Mouse (Mus musculus) embryonic facial prominence, embryonic 13.5 days (tissue): ENCODE data around the gene D630023F18Rik. TPM values are rescaled to one million over a fixed set of nuclear protein-coding genes. Genes with fewer than 3 reads are reported as not detected.

Source experiments
- ATAC-seq: fragments of 200-750 bp; cut with Nextera tagmentation; 2 replicates; pipeline ENCODE4 v1.8.0; 2017; ENCODE audit warnings: low read depth; ENCODE audit not compliant: insufficient number of reproducible peaks, insufficient read depth, low FRiP score, low TSS enrichment
- H3K27ac ChIP-seq: fragments of 300-500 bp; sonication (generic); 2 replicates; pipeline ENCODE4 v1.5.1; 2015; ENCODE audit warnings: moderate library complexity, mild to moderate bottlenecking, inconsistent platforms
- H3K27me3 ChIP-seq: fragments of 300-500 bp; sonication (generic); 2 replicates; pipeline ENCODE4 v1.6.1; 2015; ENCODE audit warnings: mild to moderate bottlenecking, inconsistent platforms
- H3K36me3 ChIP-seq: fragments of 300-500 bp; sonication (generic); 2 replicates; pipeline ENCODE4 v1.6.1; 2015; ENCODE audit warnings: mild to moderate bottlenecking, inconsistent platforms
- H3K4me1 ChIP-seq: fragments of 300-500 bp; sonication (generic); 2 replicates; pipeline ENCODE4 v1.6.1; 2015; ENCODE audit warnings: inconsistent platforms
- H3K4me2 ChIP-seq: fragments of 300-500 bp; sonication (generic); 2 replicates; pipeline ENCODE4 v1.6.1; 2015; ENCODE audit warnings: moderate library complexity, mild to moderate bottlenecking, inconsistent platforms
- H3K4me3 ChIP-seq: fragments of 300-500 bp; sonication (generic); 2 replicates; pipeline ENCODE4 v1.5.1; 2015; ENCODE audit warnings: mild to moderate bottlenecking, inconsistent platforms
- H3K9ac ChIP-seq: fragments of 300-500 bp; sonication (generic); 2 replicates; pipeline ENCODE4 v1.6.1; 2015; ENCODE audit warnings: mild to moderate bottlenecking, inconsistent platforms
- H3K9me3 ChIP-seq: fragments of 300-500 bp; sonication (generic); 2 replicates; pipeline ENCODE4 v1.6.1; 2016; ENCODE audit warnings: inconsistent platforms
- WGBS: fragments of 180-500 bp; shearing (Covaris S2); methylation state at CpG from one replicate; pipeline ENCODE4 v1.1.7; 2015; ENCODE audit warnings: mixed read lengths; 5-methylcytosine and 5-hydroxymethylcytosine counted together
- polyA plus RNA-seq: library from polyadenylated mRNA; unstranded; fragments of >200 nt; fragmentation: Nextera tagmentation; extraction: Ambion mirVana; gene quantifications from 2 replicates; pipeline ENCODE4 v1.2.1, GENCODE M21; 2015

Gene D630023F18Rik
- polyA plus RNA-seq, 1 experiment from 2014 or later: 0.15 TPM

DNA sequence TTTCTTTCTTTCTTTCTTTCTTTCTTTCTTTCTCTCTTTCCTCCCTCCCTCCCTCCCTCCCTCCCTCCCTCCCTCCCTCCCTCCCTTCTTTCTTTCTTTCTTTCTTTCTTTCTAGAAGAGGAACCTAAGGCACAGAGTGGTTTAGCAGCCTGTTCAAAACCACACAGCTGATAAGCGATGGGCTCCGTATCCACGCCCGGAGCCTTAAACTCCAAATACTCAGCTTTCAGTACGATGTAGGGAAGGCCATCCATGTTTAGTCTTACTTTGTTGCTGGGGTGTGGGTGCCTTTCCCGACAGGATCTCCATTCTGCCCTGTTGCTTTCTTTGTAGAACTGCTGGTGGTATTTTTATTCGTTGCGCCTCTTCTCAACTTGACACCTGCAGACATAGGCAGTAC lies 13.8 kb downstream of the D630023F18Rik start:
- Histone ChIP-seq H3K9ac (no peak overlapping the region), H3K4me3 (no peak overlapping the region), H3K4me1 (no peaks in the 10 kb centered on the region), H3K27me3 (no peaks in the 10 kb centered on the region), H3K27ac (no peak overlapping the region), H3K9me3 (no peaks in the 10 kb centered on the region), H3K4me2 (no peak overlapping the region), H3K36me3 (no peaks in the 10 kb centered on the region)
- WGBS: 92% methylated on average over 8 of the region's 8 CpGs
- no peak for ATAC-seq

- no peaks in the 10 kb centered on the region for H3K36me3 ChIP-seq
- no peak for ATAC-seq
- H3K27ac ChIP-seq: no peak overlapping the region
- 91% methylated on average over 10 of the region's 10 CpGs for WGBS
- H3K9me3 ChIP-seq: no peaks in the 10 kb centered on the region
- no peak overlapping the region for H3K4me2 ChIP-seq
- no peaks in the 10 kb centered on the region for H3K4me1 ChIP-seq
- H3K4me3 ChIP-seq: no peak overlapping the region
- H3K9ac ChIP-seq: no peak overlapping the region
- H3K27me3 ChIP-seq: no peaks in the 10 kb centered on the region
Measured at GRCm38 (mm10) chr1:65107654-65108279, 15.2 kb downstream of the D630023F18Rik start.

GRCm38 (mm10) chr1:65103273-65103672 lies 19.7 kb downstream of the D630023F18Rik start, which contains the start of gene Cryga:
Gene Cryga, minus strand, starts transcription at chr1:65103373.
- WGBS: 90% methylated on average over 11 of the region's 11 CpGs
- Histone ChIP-seq H3K4me1 (no peaks in the 10 kb centered on the region), H3K27ac (no peak within 1 kb of the TSS), H3K9ac (no peak within 1 kb of the TSS), H3K9me3 (no peaks in the 10 kb centered on the region), H3K4me3 (no peak within 1 kb of the TSS), H3K4me2 (no peak within 1 kb of the TSS), H3K36me3 (no peaks in the 10 kb centered on the region), H3K27me3 (no peaks in the 10 kb centered on the region)
- no peak for ATAC-seq

DNA sequence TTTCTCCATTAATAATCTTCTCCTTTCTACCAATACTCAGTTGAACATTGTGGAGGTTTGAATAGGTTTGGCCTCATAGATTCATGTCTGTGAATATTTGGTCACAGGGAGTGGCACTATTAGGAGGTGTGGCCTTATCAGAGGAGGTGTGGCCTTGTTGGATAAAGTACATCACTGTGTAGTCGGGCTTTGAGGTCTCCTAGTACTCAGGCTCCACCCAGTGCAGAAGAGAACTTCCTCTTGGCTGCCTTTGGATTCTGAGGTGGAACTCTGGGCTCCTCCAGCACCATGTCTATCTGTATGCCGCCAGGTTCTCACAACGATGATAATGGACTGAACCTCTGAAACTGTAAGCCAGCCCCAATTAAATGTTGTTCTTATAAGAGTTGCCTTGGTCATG lies 26.1 kb downstream of the D630023F18Rik start:
- Histone ChIP-seq H3K36me3 (no peaks in the 10 kb centered on the region), H3K9me3 (no peaks in the 10 kb centered on the region), H3K4me3 (no peak overlapping the region), H3K27ac (no peak overlapping the region), H3K4me2 (no peak overlapping the region), H3K4me1 (no peaks in the 10 kb centered on the region), H3K27me3 (no peaks in the 10 kb centered on the region), H3K9ac (no peak overlapping the region)
- 83% methylated on average over 3 of the region's 3 CpGs for WGBS
- ATAC-seq: no peak; the same call in 1 of the 2 replicates

GRCm38 (mm10) chr1:65091566-65091965 lies 31.4 kb downstream of the D630023F18Rik start:
- Histone ChIP-seq H3K4me2 (no peak overlapping the region), H3K9me3 (no peaks in the 10 kb centered on the region), H3K36me3 (no peaks in the 10 kb centered on the region), H3K4me3 (no peak overlapping the region), H3K27ac (no peak overlapping the region), H3K9ac (no peak overlapping the region), H3K4me1 (no peaks in the 10 kb centered on the region), H3K27me3 (no peaks in the 10 kb centered on the region)
- 78% methylated on average over 3 of the region's 3 CpGs for WGBS
- no peak for ATAC-seq

GRCm38 (mm10) chr1:65090370-65090769 lies 32.6 kb downstream of the D630023F18Rik start:
- Histone ChIP-seq H3K4me1 (no peaks in the 10 kb centered on the region), H3K9me3 (no peaks in the 10 kb centered on the region), H3K9ac (no peak overlapping the region), H3K4me3 (no peak overlapping the region), H3K27ac (no peak overlapping the region), H3K27me3 (no peaks in the 10 kb centered on the region), H3K36me3 (no peaks in the 10 kb centered on the region), H3K4me2 (no peak overlapping the region)
- ATAC-seq: no peak
- 70% methylated on average over 2 of the region's 2 CpGs for WGBS

DNA sequence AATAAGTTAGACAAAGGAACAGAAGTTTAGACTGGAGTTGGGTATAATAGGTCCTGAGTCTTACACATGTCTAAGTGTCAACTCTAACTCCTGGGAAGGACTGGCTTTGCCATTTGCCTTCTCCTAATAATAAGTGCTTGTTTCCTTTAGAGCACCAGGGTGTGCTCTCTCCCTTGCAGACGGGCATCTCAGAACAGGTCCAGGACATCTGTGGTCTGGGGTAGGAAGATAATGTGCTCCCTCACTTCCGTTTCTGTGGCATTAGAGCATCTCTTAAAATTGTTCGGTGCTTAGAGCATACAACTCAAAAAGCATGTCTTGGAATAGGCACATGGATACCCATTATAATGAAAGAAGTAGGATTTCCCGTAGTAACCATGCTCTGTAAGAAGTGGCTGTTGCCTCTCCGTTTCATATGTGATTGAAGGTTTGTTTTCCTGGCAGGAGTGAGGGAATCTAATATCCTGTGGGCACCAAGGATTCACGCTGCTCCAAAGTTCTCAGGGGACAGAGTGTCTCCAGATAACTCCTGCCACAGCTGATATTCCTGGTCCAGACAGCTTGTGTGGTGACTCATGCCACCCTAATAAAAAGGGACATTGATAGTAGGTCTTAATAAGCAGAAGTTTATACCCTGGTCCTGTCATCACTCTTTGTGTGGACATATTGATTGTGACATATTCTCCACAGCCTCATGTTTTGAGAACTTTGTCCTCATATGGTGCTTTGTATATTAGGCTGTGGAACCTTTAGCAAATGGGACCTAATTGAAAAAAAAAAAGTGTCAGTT lies 34.3 kb downstream of the D630023F18Rik start:
- no peak overlapping the region for H3K9ac ChIP-seq
- no peaks in the 10 kb centered on the region for H3K4me1 ChIP-seq
- no peaks in the 10 kb centered on the region for H3K36me3 ChIP-seq
- 72% methylated on average over 6 of the region's 6 CpGs for WGBS
- no peak overlapping the region for H3K4me2 ChIP-seq
- ATAC-seq: no peak
- H3K4me3 ChIP-seq: no peak overlapping the region
- H3K27ac ChIP-seq: no peak overlapping the region
- no peaks in the 10 kb centered on the region for H3K9me3 ChIP-seq
- no peaks in the 10 kb centered on the region for H3K27me3 ChIP-seq

DNA sequence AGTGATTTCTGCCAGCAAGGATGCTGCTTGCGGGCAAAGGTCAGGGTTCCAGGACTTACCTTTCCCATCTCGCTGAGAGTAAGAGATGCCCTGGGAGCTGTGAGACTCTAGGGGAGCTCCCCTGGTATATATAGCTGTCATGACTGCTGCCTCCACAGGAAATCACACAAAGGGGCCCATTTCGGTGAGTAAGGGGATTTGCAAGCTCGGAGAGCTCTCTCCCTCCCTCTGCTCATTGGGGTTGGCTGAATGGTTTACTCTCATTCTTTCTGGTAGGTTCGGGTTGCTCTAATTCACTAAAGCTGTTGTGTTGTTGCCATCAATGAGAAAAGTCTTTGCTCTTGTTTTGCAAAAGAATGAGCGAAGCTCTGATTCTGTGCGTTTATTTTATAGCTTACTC lies 40.8 kb downstream of the D630023F18Rik start, which contains the start of gene Crygb:
Gene Crygb, minus strand, starts transcription at position 101 of the 400 bp plus-strand sequence.
- Histone ChIP-seq H3K27ac (no peak within 1 kb of the TSS), H3K9ac (no peak within 1 kb of the TSS), H3K4me1 (0 out of 2 replicates have a peak, but pooled peaks cover 3% of the 10 kb centered on the region), H3K27me3 (no peaks in the 10 kb centered on the region), H3K36me3 (no peaks in the 10 kb centered on the region), H3K9me3 (no peaks in the 10 kb centered on the region), H3K4me3 (no peak within 1 kb of the TSS), H3K4me2 (peak within 1 kb of the TSS; percentile 26; the same call in 1 of the 2 replicates)
- WGBS: 22% methylated on average over 7 of the region's 7 CpGs
- no peak for ATAC-seq

GRCm38 (mm10) chr1:65075607-65076006 lies 47.4 kb downstream of the D630023F18Rik start:
- WGBS: 13% methylated on average over 5 of the region's 5 CpGs
- H3K27me3 ChIP-seq: no peaks in the 10 kb centered on the region
- no peak for ATAC-seq

GRCm38 (mm10) chr1:65073589-65073988 lies 49.4 kb downstream of the D630023F18Rik start, which contains the start of gene Crygc:
Gene Crygc, minus strand, starts transcription at chr1:65073689.
- H3K4me1 ChIP-seq: no peaks in the 10 kb centered on the region
- H3K36me3 ChIP-seq: no peaks in the 10 kb centered on the region
- no peak within 1 kb of the TSS for H3K27ac ChIP-seq
- H3K4me3 ChIP-seq: no peak within 1 kb of the TSS
- no peak within 1 kb of the TSS for H3K9ac ChIP-seq
- 54% methylated on average over 6 of the region's 6 CpGs for WGBS
- H3K27me3 ChIP-seq: no peaks in the 10 kb centered on the region
- ATAC-seq: no peak
- no peaks in the 10 kb centered on the region for H3K9me3 ChIP-seq
- H3K4me2 ChIP-seq: no peak within 1 kb of the TSS

More at GRCm38 (mm10) chr1:65075607-65076006, 47.4 kb downstream of the D630023F18Rik start:
- H3K27ac ChIP-seq: no peak overlapping the region
- H3K4me2 ChIP-seq: no peak overlapping the region
- H3K9me3 ChIP-seq: no peaks in the 10 kb centered on the region
- no peaks in the 10 kb centered on the region for H3K4me1 ChIP-seq
- H3K36me3 ChIP-seq: no peaks in the 10 kb centered on the region
- no peak overlapping the region for H3K4me3 ChIP-seq
- H3K9ac ChIP-seq: no peak overlapping the region

- Histone ChIP-seq H3K27me3 (no peaks in the 10 kb centered on the region), H3K9ac (no peak overlapping the region), H3K4me1 (no peaks in the 10 kb centered on the region), H3K9me3 (no peaks in the 10 kb centered on the region), H3K4me3 (no peak overlapping the region), H3K27ac (no peak overlapping the region), H3K4me2 (no peak overlapping the region), H3K36me3 (no peaks in the 10 kb centered on the region)
- no peak for ATAC-seq
Measured at GRCm38 (mm10) chr1:65067842-65068241, 55.2 kb downstream of the D630023F18Rik start.

GRCm38 (mm10) chr1:65064201-65064600 lies 58.8 kb downstream of the D630023F18Rik start:
- Histone ChIP-seq H3K36me3 (no peaks in the 10 kb centered on the region), H3K9me3 (no peaks in the 10 kb centered on the region), H3K4me2 (no peak overlapping the region), H3K4me1 (no peaks in the 10 kb centered on the region), H3K4me3 (no peak overlapping the region), H3K27me3 (no peaks in the 10 kb centered on the region), H3K27ac (no peak overlapping the region), H3K9ac (no peak overlapping the region)
- ATAC-seq: no peak
- 90% methylated on average over 15 of the region's 15 CpGs for WGBS
